Mouse (Mus musculus): ENCODE results near the gene Hoxa9.

DNA sequence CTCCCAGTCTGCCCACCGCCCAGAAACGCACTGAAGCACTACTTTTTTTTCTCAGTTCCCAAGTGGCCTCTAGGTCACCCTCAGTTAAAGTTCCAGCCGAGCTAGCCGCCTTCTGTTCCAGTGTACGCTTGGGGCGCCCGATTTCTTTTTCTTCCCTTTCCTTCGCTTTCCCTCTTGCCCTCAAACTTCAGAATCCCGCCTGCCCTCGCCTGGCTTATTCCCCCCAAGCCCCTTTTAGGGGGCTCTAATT, 27.8 kb downstream of the Hoxa9 start:
- TF ChIP-seq CTCF (IDR thresholded peaks at IDR 0.05; ENCODE audit: low read depth, low read length) (no peak), POLR2A (IDR thresholded peaks at IDR 0.05; ENCODE audit: borderline replicate concordance, low read depth, low read length) (no peak)

Measured in bone marrow macrophage, adult 2 months (primary cell).